Mouse (Mus musculus) midbrain, postnatal 0 days (tissue): ENCODE data around the gene Slc35b2. TPM values are rescaled to one million over a fixed set of nuclear protein-coding genes. Genes with fewer than 3 reads are reported as not detected.

Source experiments
- ATAC-seq: fragments of 200-750 bp; cut with Nextera tagmentation; 2 replicates; pipeline ENCODE4 v1.8.0; 2017; ENCODE audit warnings: moderate number of reproducible peaks, mild to moderate bottlenecking, moderate TSS enrichment, moderate library complexity; ENCODE audit not compliant: low FRiP score
- DNase-seq: peaks from one replicate; pipeline ENCODE4 v3.0.0-alpha.2; 2015; ENCODE audit warnings: low spot score
- H3K27ac ChIP-seq: fragments of 300-500 bp; sonication (generic); 2 replicates; pipeline ENCODE4 v1.5.1; 2014; ENCODE audit warnings: low read depth, mild to moderate bottlenecking, low read length, mixed read lengths
- H3K27me3 ChIP-seq: fragments of 300-500 bp; sonication (generic); 2 replicates; pipeline ENCODE4 v1.6.1; 2014; ENCODE audit warnings: low read length, control low read depth, mixed read lengths; ENCODE audit not compliant: insufficient read depth
- H3K36me3 ChIP-seq: fragments of 300-500 bp; sonication (generic); 2 replicates; pipeline ENCODE4 v1.6.1; 2014; ENCODE audit warnings: low read length, control low read depth, mixed read lengths; ENCODE audit not compliant: insufficient read depth
- H3K4me1 ChIP-seq: fragments of 300-500 bp; sonication (generic); 2 replicates; pipeline ENCODE4 v1.6.1; 2014; ENCODE audit warnings: mild to moderate bottlenecking, control low read depth, antibody characterized with exemption, low read length, mixed read lengths; ENCODE audit not compliant: insufficient read depth
- H3K4me2 ChIP-seq: fragments of 300-500 bp; sonication (generic); 2 replicates; pipeline ENCODE4 v1.6.1; 2014; ENCODE audit warnings: low read depth, mild to moderate bottlenecking, low read length, mixed read lengths; ENCODE audit not compliant: poor library complexity, severe bottlenecking
- H3K4me3 ChIP-seq: fragments of 300-500 bp; sonication (generic); 2 replicates; pipeline ENCODE4 v1.5.1; 2014; ENCODE audit warnings: low read depth, mild to moderate bottlenecking, low read length, moderate library complexity
- H3K9ac ChIP-seq: fragments of 300-500 bp; sonication (generic); replicated peaks from 2 replicates; pipeline ENCODE4 v1.6.1; 2014; ENCODE audit warnings: mild to moderate bottlenecking, low read length, moderate library complexity, mixed read lengths; ENCODE audit not compliant: poor library complexity, severe bottlenecking
- H3K9me3 ChIP-seq: fragments of 300-500 bp; sonication (generic); 2 replicates; pipeline ENCODE4 v1.6.1; 2016; ENCODE audit warnings: low read length, control low read depth
- CTCF ChIP-seq: IDR thresholded peaks from 2 replicates; pipeline ENCODE4 v1.5.1; 2016; ENCODE audit warnings: antibody characterized with exemption, mild to moderate bottlenecking
- WGBS: fragments of 180-500 bp; shearing (Covaris S2); extraction: QIAGEN DNeasy Blood & Tissue Kit; methylation state at CpG from one replicate; pipeline ENCODE4 v1.1.7; 2014; 5-methylcytosine and 5-hydroxymethylcytosine counted together
- polyA plus RNA-seq: library from polyadenylated mRNA; unstranded; fragments of >200 nt; fragmentation: Nextera tagmentation; extraction: Ambion mirVana; gene quantifications from 2 replicates; pipeline ENCODE4 v1.2.1, GENCODE M21; 2015
- total RNA-seq: library from RNA; depleted of rRNA; stranded (reverse); fragments of >200 nt; gene quantifications from 2 replicates; pipeline ENCODE4 v1.2.3, GENCODE M21; 2014

Gene Slc35b2
- total and polyA plus RNA-seq, 2 experiments from 2014 or later = 71.8 to 113 TPM

GRCm38 (mm10) chr17:45596631-45597396, 33.1 kb downstream of the Slc35b2 start:
- H3K27me3 ChIP-seq = peaks cover 20% of the 10 kb centered on the region
- no peak overlapping the region for H3K9ac ChIP-seq
- no peak overlapping the region for H3K4me2 ChIP-seq
- peak; percentile 67 for TF ChIP-seq CTCF
- WGBS = 30% methylated on average over 11 of the region's 11 CpGs
- ATAC-seq = peak; percentile 21
- peaks cover 15% of the 10 kb centered on the region for H3K4me1 ChIP-seq
- H3K4me3 ChIP-seq = no peak overlapping the region
- no peaks in the 10 kb centered on the region for H3K36me3 ChIP-seq
- H3K27ac ChIP-seq = no peak overlapping the region
- no peaks in the 10 kb centered on the region for H3K9me3 ChIP-seq
- peak; percentile 78 for DNase-seq

GRCm38 (mm10) chr17:45597787-45598186, 34.1 kb downstream of the Slc35b2 start:
- no peak for TF ChIP-seq CTCF
- Histone ChIP-seq H3K9me3 (no peaks in the 10 kb centered on the region), H3K4me3 (no peak overlapping the region), H3K4me1 (peaks cover 9% of the 10 kb centered on the region), H3K27me3 (peaks cover 24% of the 10 kb centered on the region), H3K27ac (no peak overlapping the region), H3K4me2 (no peak overlapping the region), H3K9ac (no peak overlapping the region), H3K36me3 (no peaks in the 10 kb centered on the region)
- ATAC-seq (no peak), DNase-seq (peak; percentile 83)
- WGBS = 40% methylated on average over 3 of the region's 3 CpGs

GRCm38 (mm10) chr17:45598376-45598775, 34.7 kb downstream of the Slc35b2 start:
- WGBS = 93% methylated on average over 2 of the region's 2 CpGs
- TF ChIP-seq CTCF = no peak
- H3K27me3 ChIP-seq = peaks cover 20% of the 10 kb centered on the region
- H3K9me3 ChIP-seq = no peaks in the 10 kb centered on the region
- no peak overlapping the region for H3K27ac ChIP-seq
- DNase-seq = no peak
- H3K4me3 ChIP-seq = no peak overlapping the region
- H3K36me3 ChIP-seq = no peaks in the 10 kb centered on the region
- no peak overlapping the region for H3K4me2 ChIP-seq
- ATAC-seq = no peak
- H3K9ac ChIP-seq = no peak overlapping the region
- peaks cover 9% of the 10 kb centered on the region for H3K4me1 ChIP-seq

- peaks cover 16% of the 10 kb centered on the region for H3K27me3 ChIP-seq
- WGBS = 38% methylated on average over 3 of the region's 3 CpGs
- peak overlapping the region; percentile 51 for H3K4me2 ChIP-seq
- no peaks in the 10 kb centered on the region for H3K36me3 ChIP-seq
- ATAC-seq = no peak
- H3K9ac ChIP-seq = no peak overlapping the region
- DNase-seq = no peak
- H3K9me3 ChIP-seq = no peaks in the 10 kb centered on the region
- peaks cover 9% of the 10 kb centered on the region for H3K4me1 ChIP-seq
- no peak overlapping the region for H3K27ac ChIP-seq
- no peak for TF ChIP-seq CTCF
- H3K4me3 ChIP-seq = no peak overlapping the region
Measured at GRCm38 (mm10) chr17:45598891-45599290, 35.2 kb downstream of the Slc35b2 start.

GRCm38 (mm10) chr17:45599446-45600242, 36.0 kb downstream of the Slc35b2 start, which contains the start of gene Slc29a1:
Gene Slc29a1, minus strand, starts transcription at chr17:45599606.
- H3K36me3 ChIP-seq = no peaks in the 10 kb centered on the region
- peak within 1 kb of the TSS; percentile 51 for H3K4me2 ChIP-seq
- TF ChIP-seq CTCF = no peak
- peak within 1 kb of the TSS; percentile 15; the same call in 1 of the 2 replicates for H3K4me3 ChIP-seq
- DNase-seq = no peak
- peaks cover 16% of the 10 kb centered on the region for H3K27me3 ChIP-seq
- no peak within 1 kb of the TSS for H3K27ac ChIP-seq
- ATAC-seq = no peak
- H3K4me1 ChIP-seq = peaks cover 4% of the 10 kb centered on the region
- 16% methylated on average over 32 of the region's 32 CpGs for WGBS
- H3K9ac ChIP-seq = no peak within 1 kb of the TSS
- no peaks in the 10 kb centered on the region for H3K9me3 ChIP-seq

GRCm38 (mm10) chr17:45600267-45600666, 36.6 kb downstream of the Slc35b2 start:
- TF ChIP-seq CTCF = no peak
- ATAC-seq = no peak
- Histone ChIP-seq H3K36me3 (no peaks in the 10 kb centered on the region), H3K4me3 (no peak overlapping the region), H3K27me3 (peaks cover 16% of the 10 kb centered on the region), H3K4me2 (no peak overlapping the region), H3K27ac (no peak overlapping the region), H3K9ac (no peak overlapping the region), H3K9me3 (no peaks in the 10 kb centered on the region), H3K4me1 (no peaks in the 10 kb centered on the region; the same call in 1 of the 2 replicates)
- no peak for DNase-seq
- 57% methylated on average over 8 of the region's 8 CpGs for WGBS
